Mouse (Mus musculus) G1E (cell line): Measurements from ENCODE around the gene Acp1. TPM values are rescaled to one million over a fixed set of nuclear protein-coding genes. Genes with fewer than 3 reads are reported as not detected.

Experiments used
- ATAC-seq: 2 replicates; pipeline ENCODE4 v1.8.0; 2016; ENCODE audit warnings: mild to moderate bottlenecking; ENCODE audit not compliant: insufficient number of reproducible peaks, poor library complexity, low FRiP score, severe bottlenecking; ENCODE audit errors: extremely low read depth
- DNase-seq: peaks from one replicate; pipeline ENCODE4 v3.0.0; 2012; ENCODE audit warnings: low spot score
- H3K27me3 ChIP-seq: 2 replicates; pipeline ENCODE4 v1.6.1; 2012; ENCODE audit warnings: mild to moderate bottlenecking, low read length, inconsistent platforms; ENCODE audit not compliant: insufficient read depth
- H3K36me3 ChIP-seq: replicated peaks from 2 replicates; pipeline ENCODE3; 2012; ENCODE audit warnings: mild to moderate bottlenecking, inconsistent platforms
- H3K4me1 ChIP-seq: 2 replicates; pipeline ENCODE4 v1.6.1; 2012; ENCODE audit warnings: low read depth, low read length, inconsistent platforms, mixed read lengths; ENCODE audit not compliant: insufficient read depth
- H3K4me3 ChIP-seq: 2 replicates; pipeline ENCODE4 v1.5.1; 2012; ENCODE audit warnings: low read depth, mild to moderate bottlenecking, inconsistent platforms, low read length, moderate library complexity, mixed read lengths
- H3K9me3 ChIP-seq: replicated peaks from 2 replicates; pipeline ENCODE4 v1.6.1; 2012; ENCODE audit warnings: inconsistent platforms
- CTCF ChIP-seq: IDR thresholded peaks from 2 replicates; pipeline ENCODE4 v1.5.1; 2012; ENCODE audit warnings: low read depth, low read length, inconsistent platforms, mixed read lengths
- GATA1 ChIP-seq: IDR thresholded peaks from 2 replicates; pipeline ENCODE4 v1.6.1; 2012; ENCODE audit warnings: borderline replicate concordance, low read length, inconsistent platforms, mixed read lengths
- GATA2 ChIP-seq: IDR thresholded peaks from 2 replicates; pipeline ENCODE4 v1.6.1; 2012; ENCODE audit warnings: low read depth, low read length, inconsistent platforms, borderline replicate concordance
- POLR2AphosphoS5 ChIP-seq: IDR thresholded peaks from 2 replicates; pipeline ENCODE4 v1.6.1; 2012; ENCODE audit warnings: low read depth, low read length, inconsistent platforms; ENCODE audit not compliant: insufficient replicate concordance
- TAL1 ChIP-seq: conservative IDR thresholded peaks from 2 replicates; pipeline ENCODE4 v1.6.1; 2012; ENCODE audit warnings: low read depth, low read length, inconsistent platforms, mixed read lengths
- polyA plus RNA-seq: library from polyadenylated mRNA; stranded (reverse); fragments of >175 nt; gene quantifications from 2 replicates; pipeline ENCODE4 v1.2.3, GENCODE M21; 2012
- total RNA-seq, 2 experiments: library from RNA; stranded (forward) in 1 of 2; stranded (reverse) in 1 of 2; fragments of 200-1000 nt in 1 of 2; fragments of >200 nt in 1 of 2; fragmentation: Nextera tagmentation in 1 of 2; gene quantifications; 2 replicates each; pipeline ENCODE4 v1.2.3; 2014 to 2017

The Acp1 gene
- total RNA-seq (2014; fragmentation: Nextera tagmentation) = 102 and 141 TPM in 2 replicates
- total RNA-seq (2017) = 125 and 166 TPM in 2 replicates
- 1.6 and 2.6 TPM in 2 replicates for polyA plus RNA-seq

- peaks cover 22% of the 10 kb centered on the region for H3K36me3 ChIP-seq
- peak within 1 kb of the TSS; percentile 81 for H3K4me3 ChIP-seq
- TF ChIP-seq CTCF = no peak
- no peak for TF ChIP-seq GATA1
- TF ChIP-seq POLR2AphosphoS5 = no peak
- TF ChIP-seq GATA2 = no peak
- TF ChIP-seq TAL1 = no peak
- DNase-seq (peak; percentile 92), ATAC-seq (peak; percentile 93)
- H3K9me3 ChIP-seq = no peaks in the 10 kb centered on the region
- peaks cover 13% of the 10 kb centered on the region for H3K27me3 ChIP-seq
- peaks cover 35% of the 10 kb centered on the region for H3K4me1 ChIP-seq
Measured at GRCm38 (mm10) chr12:30911261-30912047, at the start of gene Acp1, which contains the start of gene Sh3yl1. TSS of gene Acp1 (minus strand) at chr12:30911589. TSS of gene Sh3yl1 (plus strand) at chr12:30911668.

GRCm38 (mm10) chr12:30944197-30944596 lies 32.8 kb upstream of the Acp1 start:
- H3K9me3 ChIP-seq = no peaks in the 10 kb centered on the region

GRCm38 (mm10) chr12:30943057-30943986 lies 31.9 kb upstream of the Acp1 start:
- no peak for TF ChIP-seq POLR2AphosphoS5
- TF ChIP-seq GATA2 = no peak
- no peak for TF ChIP-seq CTCF
- TF ChIP-seq TAL1 = no peak
- no peak for TF ChIP-seq GATA1
- Histone ChIP-seq H3K4me1 (no peaks in the 10 kb centered on the region), H3K36me3 (no peaks in the 10 kb centered on the region), H3K27me3 (no peaks in the 10 kb centered on the region), H3K9me3 (no peaks in the 10 kb centered on the region), H3K4me3 (no peak overlapping the region)
- DNase-seq = no peak
- no peak for ATAC-seq

More at GRCm38 (mm10) chr12:30944197-30944596, 32.8 kb upstream of the Acp1 start:
- no peak for ATAC-seq
- Histone ChIP-seq H3K27me3 (no peaks in the 10 kb centered on the region), H3K36me3 (no peaks in the 10 kb centered on the region), H3K4me3 (no peak overlapping the region), H3K4me1 (no peaks in the 10 kb centered on the region)
- DNase-seq = no peak
- no peak for TF ChIP-seq GATA1
- TF ChIP-seq POLR2AphosphoS5 = no peak
- TF ChIP-seq CTCF = no peak
- no peak for TF ChIP-seq TAL1
- TF ChIP-seq GATA2 = no peak

- Histone ChIP-seq H3K36me3 (no peaks in the 10 kb centered on the region), H3K9me3 (no peaks in the 10 kb centered on the region), H3K27me3 (no peaks in the 10 kb centered on the region), H3K4me3 (no peak overlapping the region), H3K4me1 (no peaks in the 10 kb centered on the region)
- TF ChIP-seq TAL1 = no peak
- TF ChIP-seq CTCF = no peak
- TF ChIP-seq GATA1 = no peak
- TF ChIP-seq POLR2AphosphoS5 = no peak
- no peak for TF ChIP-seq GATA2
- DNase-seq (no peak), ATAC-seq (no peak)
Measured at GRCm38 (mm10) chr12:30936899-30937298, 25.5 kb upstream of the Acp1 start.

GRCm38 (mm10) chr12:30933299-30933698 lies 21.9 kb upstream of the Acp1 start:
- ATAC-seq (no peak), DNase-seq (no peak)
- Histone ChIP-seq H3K4me3 (no peak overlapping the region), H3K4me1 (no peaks in the 10 kb centered on the region), H3K36me3 (no peaks in the 10 kb centered on the region), H3K9me3 (no peaks in the 10 kb centered on the region), H3K27me3 (no peaks in the 10 kb centered on the region)
- no peak for TF ChIP-seq TAL1
- TF ChIP-seq GATA1 = no peak
- TF ChIP-seq GATA2 = no peak
- TF ChIP-seq POLR2AphosphoS5 = no peak
- TF ChIP-seq CTCF = no peak

- TF ChIP-seq GATA1 (no peak), POLR2AphosphoS5 (no peak), CTCF (no peak), GATA2 (no peak), TAL1 (no peak)
Measured at GRCm38 (mm10) chr12:30928182-30928581, 16.8 kb upstream of the Acp1 start.

More at GRCm38 (mm10) chr12:30928182-30928581, 16.8 kb upstream of the Acp1 start:
- no peak for DNase-seq
- no peaks in the 10 kb centered on the region for H3K27me3 ChIP-seq
- H3K36me3 ChIP-seq = no peaks in the 10 kb centered on the region
- no peaks in the 10 kb centered on the region for H3K9me3 ChIP-seq
- H3K4me3 ChIP-seq = no peak overlapping the region
- no peak for ATAC-seq
- no peaks in the 10 kb centered on the region for H3K4me1 ChIP-seq
